ENCODE assay signal across 30 mouse cellular contexts in genomic region chr10:52726674-52727073, GRCm38 (mm10). TPM values are rescaled to one million over a fixed set of nuclear protein-coding genes. Genes with fewer than 3 reads are reported as not detected.
"Had no signal": no experiment of that assay in that cellular context is flagged by ENCODE, and none has a peak within 500 bp of the region (broad histone marks: within the 10 kb centered on the region; RNA-seq: fewer than 3 reads in every experiment).

No protein-coding gene starts in this region.

- H3K4me2 ChIP-seq: limb, embryonic 12.5 days; limb, embryonic 13.5 days; limb, embryonic 15.5 days; liver, embryonic 11.5 days; liver, embryonic 12.5 days; liver, embryonic 13.5 days; liver, embryonic 15.5 days; lung, embryonic 15.5 days; midbrain, embryonic 12.5 days; midbrain, embryonic 13.5 days; midbrain, embryonic 15.5 days; neural tube, embryonic 12.5 days had no signal

- DNase-seq: left cerebral cortex, postnatal 4 days; liver; liver, embryonic 13.5 days; liver, postnatal 0 days; lung, adult 18-20 months; lung, adult 2 months; lung, postnatal 10 days; lung, postnatal 14 days; lung, postnatal 36 days; lung, postnatal 4 days had no signal

- H3K9ac ChIP-seq: limb, embryonic 12.5 days; limb, embryonic 13.5 days; limb, embryonic 15.5 days; liver, embryonic 12.5 days; liver, embryonic 13.5 days; liver, embryonic 14.5 days; liver, embryonic 15.5 days; liver, postnatal 0 days; lung, embryonic 15.5 days; midbrain, embryonic 12.5 days; midbrain, embryonic 13.5 days; midbrain, embryonic 15.5 days; neural tube, embryonic 12.5 days had no signal

- H3K4me3 ChIP-seq: left cerebral cortex, adult 2 months; limb, embryonic 10.5 days; limb, embryonic 12.5 days; limb, embryonic 13.5 days; limb, embryonic 15.5 days; liver, embryonic 12.5 days; liver, embryonic 13.5 days; liver, embryonic 15.5 days; lung, embryonic 15.5 days; megakaryocyte, embryonic 14.5 days; midbrain, embryonic 10.5 days; midbrain, embryonic 12.5 days; midbrain, embryonic 13.5 days; midbrain, embryonic 15.5 days; myocyte; neural tube, embryonic 12.5 days had no signal

- H3K36me3 ChIP-seq: limb, embryonic 10.5 days; limb, embryonic 12.5 days; limb, embryonic 13.5 days; limb, embryonic 15.5 days; liver, embryonic 12.5 days; liver, embryonic 13.5 days; liver, embryonic 15.5 days; lung, embryonic 15.5 days; midbrain, embryonic 10.5 days; midbrain, embryonic 12.5 days; midbrain, embryonic 13.5 days; midbrain, embryonic 15.5 days; neural tube, embryonic 12.5 days had no signal

- H3K27me3 ChIP-seq: limb, embryonic 12.5 days; limb, embryonic 13.5 days; limb, embryonic 15.5 days; liver, embryonic 12.5 days; liver, embryonic 13.5 days; liver, embryonic 15.5 days; lung, embryonic 15.5 days; megakaryocyte, embryonic 14.5 days; midbrain, embryonic 12.5 days; midbrain, embryonic 13.5 days; midbrain, embryonic 15.5 days; neural tube, embryonic 12.5 days had no signal

- H3K9me3 ChIP-seq: limb, embryonic 10.5 days; limb, embryonic 12.5 days; limb, embryonic 13.5 days; limb, embryonic 15.5 days; liver, embryonic 12.5 days; liver, embryonic 13.5 days; liver, embryonic 15.5 days; lung, embryonic 15.5 days; megakaryocyte, embryonic 14.5 days; midbrain, embryonic 10.5 days; midbrain, embryonic 12.5 days; midbrain, embryonic 13.5 days; midbrain, embryonic 15.5 days; neural tube, embryonic 12.5 days had no signal

- H3K4me1 ChIP-seq: limb, embryonic 10.5 days; limb, embryonic 12.5 days; limb, embryonic 13.5 days; limb, embryonic 15.5 days; liver, embryonic 12.5 days; liver, embryonic 13.5 days; liver, embryonic 15.5 days; lung, embryonic 15.5 days; megakaryocyte, embryonic 14.5 days; midbrain, embryonic 10.5 days; midbrain, embryonic 12.5 days; midbrain, embryonic 13.5 days; midbrain, embryonic 15.5 days; neural tube, embryonic 12.5 days had no signal

- H3K27ac ChIP-seq: left cerebral cortex, adult 2 months; limb, embryonic 10.5 days; limb, embryonic 12.5 days; limb, embryonic 13.5 days; limb, embryonic 15.5 days; liver, embryonic 12.5 days; liver, embryonic 13.5 days; liver, embryonic 14.5 days; liver, embryonic 15.5 days; lung, embryonic 15.5 days; macrophage; midbrain, embryonic 10.5 days; midbrain, embryonic 12.5 days; midbrain, embryonic 13.5 days; midbrain, embryonic 15.5 days; neural tube, embryonic 12.5 days had no signal

- ATAC-seq: liver, embryonic 12.5 days; liver, postnatal 0 days; midbrain, embryonic 13.5 days; midbrain, embryonic 15.5 days; midbrain, embryonic 16.5 days had no signal

RNA-seq across cellular contexts. Expression of gene Slc35f1, which starts 36.3 kb away (rescaled TPM):
- polyA plus RNA-seq: liver, adult 2 months; macrophage; myocyte had no signal
